In the genomic region with DNA sequence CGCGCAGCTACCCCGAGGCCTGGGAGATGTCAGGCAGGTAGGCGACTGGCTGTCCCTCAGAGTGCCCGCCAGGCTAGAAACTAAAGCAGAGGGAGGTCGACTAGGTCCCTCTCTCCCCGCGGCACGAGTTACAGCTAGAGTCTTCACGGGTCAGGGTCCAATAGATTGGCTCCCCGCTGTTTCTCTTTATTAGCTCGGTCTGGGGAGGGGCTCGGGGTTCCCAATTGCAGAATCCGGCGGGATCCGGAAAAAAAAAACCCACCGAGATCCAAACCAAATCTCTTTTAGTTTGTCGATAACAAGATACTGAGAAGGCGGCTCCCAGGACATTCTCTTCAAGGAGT, we compare ENCODE assay signal across 9 mouse cellular contexts. TPM values are rescaled to one million over a fixed set of nuclear protein-coding genes. Genes with fewer than 3 reads are reported as not detected.
A peak's percentile ranks its signal among the peaks of the same experiment; 100 is the strongest.
DNase-seq lines count a peak whose midpoint lies in the region; ATAC-seq and TF ChIP-seq lines count a peak whose summit lies in the region.
"Had no signal": no experiment of that assay in that cellular context is flagged by ENCODE, and none has a peak within 500 bp of the region (broad histone marks: within the 10 kb centered on the region; RNA-seq: fewer than 3 reads in every experiment).

No protein-coding gene starts in this region.

- H3K27me3 ChIP-seq in heart, embryonic 13.5 days (replicated peaks) = peaks cover 90% of the 10 kb centered on the region
- H3K27me3 ChIP-seq in hindbrain, embryonic 10.5 days (ENCODE audit: insufficient read depth, poor library complexity, severe bottlenecking) = peaks cover 92% of the 10 kb centered on the region

- H3K4me3 ChIP-seq in heart, embryonic 13.5 days = peak overlapping the region; percentile 68
- H3K4me3 ChIP-seq in ES-E14 (ENCODE audit: insufficient read depth in 1 of 2, low read depth in 1 of 2, low read length in 2 of 2, poor library complexity in 1 of 2, severe bottlenecking in 1 of 2) = peak overlapping the region; percentile 69 to 77
- peak overlapping the region; percentile 61 for H3K4me3 ChIP-seq in hindbrain, embryonic 10.5 days

- H3K27ac ChIP-seq in heart, embryonic 13.5 days (replicated peaks) = no peak overlapping the region
- H3K27ac ChIP-seq in ES-E14 (ENCODE audit: insufficient read depth, low read depth, low read length, poor library complexity, severe bottlenecking) = no peak overlapping the region
- H3K27ac ChIP-seq in hindbrain, embryonic 10.5 days = peak overlapping the region; percentile 66

- DNase-seq in heart, postnatal 14 days = no peak
- DNase-seq in ES-E14 (ENCODE audit: low read depth, low spot score) = peak; percentile 53
- no peak for DNase-seq in hindbrain, embryonic 10.5 days (ENCODE audit: low spot score)
- no peak for DNase-seq in cerebellum, postnatal 4 days (ENCODE audit: low spot score in 2 of 2)
- DNase-seq in spleen, postnatal 14 days (ENCODE audit: low spot score in 2 of 2) = no peak
- no peak for DNase-seq in embryo, embryonic 9.5 days (ENCODE audit: extremely low spot score)

- in situ Hi-C loops in ES-E14 (cut with MboI; ENCODE audit: low sequenced_read_pairs in 2 of 2, unreplicated experiment in 2 of 2) = no loop called here

- H3K9me3 ChIP-seq in heart, embryonic 13.5 days = no peaks in the 10 kb centered on the region
- no peaks in the 10 kb centered on the region for H3K9me3 ChIP-seq in ES-E14 (ENCODE audit: control insufficient read depth, insufficient read depth, low read depth, low read length)
- H3K9me3 ChIP-seq in hindbrain, embryonic 10.5 days = no peaks in the 10 kb centered on the region

- no peaks in the 10 kb centered on the region for H3K36me3 ChIP-seq in heart, embryonic 13.5 days
- H3K36me3 ChIP-seq in ES-E14 (ENCODE audit: control insufficient read depth, insufficient read depth, low read length, poor library complexity, severe bottlenecking) = no peaks in the 10 kb centered on the region
- H3K36me3 ChIP-seq in hindbrain, embryonic 10.5 days = no peaks in the 10 kb centered on the region

- under 1% methylated on average over 19 of the region's 19 CpGs for WGBS in heart, embryonic 13.5 days
- under 1% methylated on average over 19 of the region's 19 CpGs for WGBS in hindbrain, embryonic 10.5 days

- H3K9ac ChIP-seq in heart, embryonic 13.5 days = peak overlapping the region; percentile 75
- peak overlapping the region; percentile 63; the same call in 1 of the 2 replicates for H3K9ac ChIP-seq in ES-E14 (ENCODE audit: insufficient read depth, low read depth, low read length, poor library complexity, severe bottlenecking)

- peak overlapping the region; percentile 99 for H3K4me2 ChIP-seq in heart, embryonic 13.5 days

- intact Hi-C loops in heart, postnatal 14 days (cut with DNase I) = no loop called here

- peaks cover 23% of the 10 kb centered on the region for H3K4me1 ChIP-seq in heart, embryonic 13.5 days
- peaks cover under 1 to 2% of the 10 kb centered on the region in 2 experiments; a peak in 3 of 4 replicates for H3K4me1 ChIP-seq in ES-E14 (ENCODE audit: control insufficient read depth in 2 of 2, insufficient read depth in 2 of 2, low read length in 2 of 2, poor library complexity in 1 of 2)
- peaks cover 28% of the 10 kb centered on the region for H3K4me1 ChIP-seq in hindbrain, embryonic 10.5 days (replicated peaks)

- no peak for ATAC-seq in heart, embryonic 13.5 days (ENCODE audit: extremely low read depth, insufficient number of reproducible peaks, low FRiP score, low TSS enrichment)
- ATAC-seq in megakaryocyte-erythroid progenitor cell, adult 5-6 weeks (replicated peaks; ENCODE audit: low FRiP score, low TSS enrichment, poor library complexity, severe bottlenecking) = 0 out of 2 replicates have a peak, but pooled peaks have one; percentile 24

TF ChIP-seq in ES-E14, 5 proteins besides CTCF, POLR2A, EP300 and RAD21:
- TF ChIP-seq HCFC1 (IDR thresholded peaks at IDR 0.05; ENCODE audit: borderline replicate concordance, insufficient read depth, low read length) (no peak), ZNF384 (IDR thresholded peaks at IDR 0.05; ENCODE audit: low read depth, low read length) (peak; percentile 68; the same call in 1 of the 2 replicates), MAFK (IDR thresholded peaks at IDR 0.05; ENCODE audit: insufficient read depth, low read depth, low read length) (no peak)
TF ChIP-seq in ES-E14: peak in this region for 1.

RNA-seq across cellular contexts. Expression of a gene that starts 0.5 kb away (rescaled TPM):
- 0.08 TPM in 1 of 2 replicates, not detected in the other for polyA plus RNA-seq in heart, embryonic 13.5 days (2015; fragmentation: Nextera tagmentation; extraction: Ambion mirVana)
- total RNA-seq in heart, postnatal 14 days (2021) = not detected
- 1.5 and 1.9 TPM in 2 replicates for total RNA-seq in ES-E14 (2012; rRNA removed)
- polyA plus RNA-seq in hindbrain, embryonic 10.5 days (2016; fragmentation: Nextera tagmentation; extraction: Ambion mirVana) = 0.47 and 0.86 TPM in 2 replicates
- not detected in 2 replicates for total RNA-seq in megakaryocyte-erythroid progenitor cell, adult 5-6 weeks (2014; fragmentation: Nextera tagmentation)
- total RNA-seq in megakaryocyte-erythroid progenitor cell, adult 5-6 weeks (2017) = not detected in 2 replicates
- total RNA-seq: common myeloid progenitor, adult 5-6 weeks had no signal

RNA-seq across cellular contexts. Expression of a gene that starts 47.9 kb away (rescaled TPM):
- polyA plus RNA-seq in heart, embryonic 13.5 days (2015; fragmentation: Nextera tagmentation; extraction: Ambion mirVana) = 82.0 and 82.4 TPM in 2 replicates
- 10 to 100 TPM; 48.7 to 54.9 TPM for total RNA-seq in heart, postnatal 14 days (2021)
- total RNA-seq in ES-E14 (2012; rRNA removed) = 92.2 and 124 TPM in 2 replicates
- polyA plus RNA-seq in hindbrain, embryonic 10.5 days (2016; fragmentation: Nextera tagmentation; extraction: Ambion mirVana) = 237 and 263 TPM in 2 replicates
- total RNA-seq in megakaryocyte-erythroid progenitor cell, adult 5-6 weeks (2014; fragmentation: Nextera tagmentation) = 44.5 and 60.0 TPM in 2 replicates
- 37.3 and 38.7 TPM in 2 replicates for total RNA-seq in megakaryocyte-erythroid progenitor cell, adult 5-6 weeks (2017)
